Mouse (Mus musculus): ENCODE measurements around the gene Rapgef1. TPM values are rescaled to one million over a fixed set of nuclear protein-coding genes. Genes with fewer than 3 reads are reported as not detected.

Gene Rapgef1
- polyA plus RNA-seq, 1 experiment from 2014 or later = 5.4 TPM

DNA sequence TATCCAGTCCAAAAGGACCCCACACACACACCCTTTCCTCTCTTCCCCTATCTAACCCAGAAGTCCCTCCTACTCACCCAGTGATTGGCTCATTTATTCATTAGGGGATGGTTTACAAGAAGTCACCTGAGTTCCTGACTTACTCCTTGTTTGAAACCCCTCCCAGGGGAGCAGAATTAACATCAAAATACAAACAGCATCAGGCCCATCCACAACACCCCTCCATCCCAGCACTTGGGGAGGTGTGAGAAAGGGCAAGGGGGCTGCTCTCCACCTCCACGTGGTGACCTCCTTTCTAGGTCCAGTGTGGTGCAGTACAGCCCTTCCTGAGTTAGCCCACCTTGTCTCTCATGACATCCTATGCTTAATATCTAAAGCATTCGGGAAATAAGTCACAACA, 110.0 kb downstream of the Rapgef1 start:
- H3K4me1 ChIP-seq (replicated peaks) = peaks cover 14% of the 10 kb centered on the region
- DNase-seq = no peak
- no peaks in the 10 kb centered on the region for H3K9me3 ChIP-seq (replicated peaks)
- H3K27me3 ChIP-seq = no peaks in the 10 kb centered on the region
- H3K36me3 ChIP-seq = peaks cover 80% of the 10 kb centered on the region
- 49% methylated on average over 2 of the region's 2 CpGs for WGBS (ENCODE audit: insufficient replicate concordance)
- no peak overlapping the region for H3K27ac ChIP-seq
- no peak overlapping the region for H3K4me2 ChIP-seq
- no peak overlapping the region for H3K4me3 ChIP-seq (replicated peaks)
- ATAC-seq (ENCODE audit: low read depth) = no peak
- no peak overlapping the region for H3K9ac ChIP-seq

GRCm38 (mm10) chr2:29731545-29731944, 112.0 kb downstream of the Rapgef1 start:
- no peak overlapping the region for H3K4me2 ChIP-seq
- H3K9me3 ChIP-seq (replicated peaks) = no peaks in the 10 kb centered on the region
- no peaks in the 10 kb centered on the region for H3K27me3 ChIP-seq
- WGBS (ENCODE audit: insufficient replicate concordance) = 54% methylated on average over 3 of the region's 3 CpGs
- H3K36me3 ChIP-seq = peaks cover 79% of the 10 kb centered on the region
- no peak overlapping the region for H3K4me3 ChIP-seq (replicated peaks)
- no peak overlapping the region for H3K9ac ChIP-seq
- ATAC-seq (ENCODE audit: low read depth) = peak; percentile 43
- H3K4me1 ChIP-seq (replicated peaks) = 0 out of 2 replicates have a peak, but pooled peaks cover 8% of the 10 kb centered on the region
- peak; percentile 26 for DNase-seq
- no peak overlapping the region for H3K27ac ChIP-seq

DNA sequence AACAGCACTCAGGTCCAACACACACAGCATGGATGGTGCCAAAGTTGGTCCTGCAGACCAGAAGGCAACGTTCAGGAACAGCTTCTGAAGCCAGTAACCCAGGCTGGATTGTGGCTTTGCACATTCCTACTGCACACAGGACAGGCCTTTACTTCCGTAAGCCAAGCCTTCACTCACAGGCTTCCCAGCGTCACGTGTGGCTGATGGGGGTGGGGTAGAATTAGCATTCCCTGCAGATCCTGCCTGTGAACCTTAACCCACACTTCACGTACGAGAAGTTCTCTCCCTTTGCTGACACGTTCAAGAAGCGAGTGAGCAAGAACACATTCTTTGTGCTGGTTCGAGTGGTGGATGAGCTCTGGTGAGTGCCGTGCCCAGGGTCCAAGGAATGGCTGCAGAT, 113.0 kb downstream of the Rapgef1 start:
- Histone ChIP-seq H3K9me3 (replicated peaks) (no peaks in the 10 kb centered on the region), H3K4me3 (replicated peaks) (no peak overlapping the region), H3K4me2 (no peak overlapping the region), H3K27me3 (no peaks in the 10 kb centered on the region), H3K9ac (no peak overlapping the region), H3K27ac (no peak overlapping the region), H3K36me3 (peaks cover 79% of the 10 kb centered on the region), H3K4me1 (replicated peaks) (0 out of 2 replicates have a peak, but pooled peaks cover 9% of the 10 kb centered on the region)
- 83% methylated on average over 10 of the region's 10 CpGs for WGBS (ENCODE audit: insufficient replicate concordance)
- no peak for DNase-seq
- ATAC-seq (ENCODE audit: low read depth) = no peak

DNA sequence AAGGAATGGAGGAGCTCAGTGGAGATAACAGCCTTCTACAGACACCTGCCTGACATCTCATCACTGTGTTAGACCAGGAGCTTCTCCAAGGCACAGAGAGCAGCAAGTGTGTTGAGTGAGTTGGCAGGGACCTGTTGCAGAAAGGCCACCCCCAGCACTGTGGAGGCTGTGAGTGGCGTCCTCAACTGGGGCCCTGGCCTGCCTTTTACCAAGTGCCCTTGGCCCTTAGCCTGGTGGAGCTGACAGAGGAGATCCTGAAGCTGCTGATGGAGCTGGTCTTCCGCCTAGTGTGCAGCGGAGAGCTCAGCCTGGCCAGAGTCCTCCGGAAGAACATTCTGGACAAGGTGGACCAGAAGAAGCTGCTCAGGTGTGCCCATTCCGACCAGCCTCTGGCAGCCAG, 113.8 kb downstream of the Rapgef1 start:
- Histone ChIP-seq H3K9me3 (replicated peaks) (no peaks in the 10 kb centered on the region), H3K9ac (no peak overlapping the region), H3K4me1 (replicated peaks) (peaks cover 15% of the 10 kb centered on the region; the same call in 1 of the 2 replicates), H3K27me3 (no peaks in the 10 kb centered on the region), H3K4me2 (no peak overlapping the region), H3K4me3 (replicated peaks) (no peak overlapping the region), H3K36me3 (peaks cover 79% of the 10 kb centered on the region), H3K27ac (no peak overlapping the region)
- ATAC-seq (ENCODE audit: low read depth) = no peak
- no peak for DNase-seq
- 83% methylated on average over 5 of the region's 5 CpGs for WGBS (ENCODE audit: insufficient replicate concordance)

GRCm38 (mm10) chr2:29735708-29736107, 116.2 kb downstream of the Rapgef1 start:
- Histone ChIP-seq H3K27me3 (no peaks in the 10 kb centered on the region), H3K9me3 (replicated peaks) (no peaks in the 10 kb centered on the region), H3K9ac (no peak overlapping the region), H3K4me1 (replicated peaks) (peaks cover 20% of the 10 kb centered on the region), H3K4me3 (replicated peaks) (no peak overlapping the region), H3K36me3 (peaks cover 67% of the 10 kb centered on the region), H3K4me2 (no peak overlapping the region), H3K27ac (no peak overlapping the region)
- WGBS (ENCODE audit: insufficient replicate concordance) = 84% methylated on average over 12 of the region's 12 CpGs
- DNase-seq (no peak), ATAC-seq (ENCODE audit: low read depth) (no peak)

- H3K27ac ChIP-seq = peak overlapping the region; percentile 22; the same call in 1 of the 2 replicates
- DNase-seq (no peak), ATAC-seq (ENCODE audit: low read depth) (peak; percentile 30; the same call in 1 of the 2 replicates)
- H3K4me2 ChIP-seq = no peak overlapping the region
- peaks cover 60% of the 10 kb centered on the region for H3K36me3 ChIP-seq
- no peak overlapping the region for H3K9ac ChIP-seq
- H3K4me1 ChIP-seq (replicated peaks) = peaks cover 20% of the 10 kb centered on the region
- H3K27me3 ChIP-seq = no peaks in the 10 kb centered on the region
- H3K4me3 ChIP-seq (replicated peaks) = no peak overlapping the region
- 79% methylated on average over 12 of the region's 12 CpGs for WGBS (ENCODE audit: insufficient replicate concordance)
- no peaks in the 10 kb centered on the region for H3K9me3 ChIP-seq (replicated peaks)
These were observed 117.8 kb downstream of the Rapgef1 start for GRCm38 (mm10) chr2:29737209-29737925.

DNA sequence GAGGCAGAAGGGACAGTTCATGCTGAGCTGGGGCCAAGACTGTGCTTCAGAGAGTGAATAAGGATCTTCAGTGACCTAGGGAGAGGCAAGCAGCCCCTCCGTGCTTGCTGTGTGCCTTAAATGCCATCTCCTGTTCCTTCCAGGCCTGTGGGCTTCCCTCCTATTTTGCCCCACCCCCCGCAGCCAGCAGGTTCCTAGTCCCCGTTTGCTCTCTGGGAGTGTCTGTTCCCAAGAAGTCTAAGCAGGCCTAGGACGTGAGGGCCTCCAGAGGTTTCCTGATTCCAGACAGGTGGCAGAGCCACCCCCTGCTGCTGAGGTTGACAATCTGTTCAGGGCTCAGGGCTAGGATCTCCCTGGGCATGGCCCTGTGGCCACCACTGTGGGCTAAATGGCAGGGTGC, 119.3 kb downstream of the Rapgef1 start:
- Histone ChIP-seq H3K4me3 (replicated peaks) (no peak overlapping the region), H3K4me2 (no peak overlapping the region), H3K27me3 (no peaks in the 10 kb centered on the region), H3K9ac (no peak overlapping the region), H3K4me1 (replicated peaks) (peaks cover 20% of the 10 kb centered on the region), H3K9me3 (replicated peaks) (no peaks in the 10 kb centered on the region), H3K27ac (peak overlapping the region; percentile 50), H3K36me3 (peaks cover 46% of the 10 kb centered on the region)
- no peak for DNase-seq
- ATAC-seq (ENCODE audit: low read depth) = no peak
- WGBS (ENCODE audit: insufficient replicate concordance) = 56% methylated on average over 4 of the region's 4 CpGs

GRCm38 (mm10) chr2:29739368-29739767, 119.8 kb downstream of the Rapgef1 start:
- DNase-seq (no peak), ATAC-seq (ENCODE audit: low read depth) (no peak)
- peaks cover 40% of the 10 kb centered on the region for H3K36me3 ChIP-seq
- H3K27ac ChIP-seq = peak overlapping the region; percentile 50; the same call in 1 of the 2 replicates
- H3K4me1 ChIP-seq (replicated peaks) = peaks cover 20% of the 10 kb centered on the region
- no peaks in the 10 kb centered on the region for H3K27me3 ChIP-seq
- no peak overlapping the region for H3K4me2 ChIP-seq
- H3K9me3 ChIP-seq (replicated peaks) = no peaks in the 10 kb centered on the region
- 30% methylated on average over 5 of the region's 5 CpGs for WGBS (ENCODE audit: insufficient replicate concordance)
- H3K4me3 ChIP-seq (replicated peaks) = no peak overlapping the region
- H3K9ac ChIP-seq = no peak overlapping the region

GRCm38 (mm10) chr2:29741207-29741606, 121.7 kb downstream of the Rapgef1 start:
- H3K4me1 ChIP-seq (replicated peaks) = peaks cover 20% of the 10 kb centered on the region
- WGBS (ENCODE audit: insufficient replicate concordance) = 71% methylated on average over 6 of the region's 6 CpGs
- H3K27me3 ChIP-seq = peaks cover 12% of the 10 kb centered on the region
- H3K27ac ChIP-seq = no peak overlapping the region
- no peak overlapping the region for H3K4me2 ChIP-seq
- DNase-seq = no peak
- no peak overlapping the region for H3K9ac ChIP-seq
- H3K4me3 ChIP-seq (replicated peaks) = no peak overlapping the region
- H3K36me3 ChIP-seq = peaks cover 23% of the 10 kb centered on the region
- H3K9me3 ChIP-seq (replicated peaks) = no peaks in the 10 kb centered on the region
- no peak for ATAC-seq (ENCODE audit: low read depth)

DNA sequence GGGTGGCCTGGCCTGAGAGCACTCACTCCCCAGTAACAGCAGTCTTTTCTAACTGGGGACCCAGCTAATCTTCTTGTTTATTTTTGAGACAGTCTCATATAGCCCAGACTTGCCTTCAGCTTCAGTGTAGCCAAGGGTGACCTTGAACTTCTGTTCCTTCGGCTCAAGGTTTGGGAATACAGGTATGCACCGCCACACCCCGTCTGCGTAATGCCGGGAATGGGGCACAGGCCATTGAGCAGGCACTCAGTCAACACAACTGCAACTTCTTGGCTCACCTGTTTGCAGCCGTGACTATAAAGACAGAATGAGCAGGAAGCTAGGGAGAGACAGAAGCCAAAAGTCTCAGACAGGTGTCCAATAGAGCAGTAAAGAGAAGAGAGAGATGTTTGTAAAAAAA, 124.7 kb downstream of the Rapgef1 start:
- ATAC-seq (ENCODE audit: low read depth) (no peak), DNase-seq (no peak)
- Histone ChIP-seq H3K4me2 (no peak overlapping the region), H3K9ac (no peak overlapping the region), H3K27me3 (peaks cover 41% of the 10 kb centered on the region), H3K4me3 (replicated peaks) (no peak overlapping the region), H3K9me3 (replicated peaks) (no peaks in the 10 kb centered on the region), H3K36me3 (no peaks in the 10 kb centered on the region), H3K27ac (no peak overlapping the region), H3K4me1 (replicated peaks) (peaks cover 10% of the 10 kb centered on the region; the same call in 1 of the 2 replicates)
- 73% methylated on average over 6 of the region's 6 CpGs for whole genome bisulfite sequencing (ENCODE audit: insufficient replicate concordance)

GRCm38 (mm10) chr2:29747188-29747782, 127.8 kb downstream of the Rapgef1 start:
- Histone ChIP-seq H3K4me2 (peak overlapping the region; percentile 39), H3K4me3 (replicated peaks) (no peak overlapping the region; the same call in 1 of the 2 replicates), H3K36me3 (no peaks in the 10 kb centered on the region), H3K4me1 (replicated peaks) (0 out of 2 replicates have a peak, but pooled peaks cover 8% of the 10 kb centered on the region), H3K9ac (no peak overlapping the region), H3K27ac (no peak overlapping the region), H3K9me3 (replicated peaks) (no peaks in the 10 kb centered on the region), H3K27me3 (peaks cover 72% of the 10 kb centered on the region)
- WGBS (ENCODE audit: insufficient replicate concordance) = 13% methylated on average over 46 of the region's 50 CpGs
- no peak for DNase-seq
- no peak for ATAC-seq (ENCODE audit: low read depth)

Measured in liver, embryonic 13.5 days (tissue).